Mouse (Mus musculus) liver, embryonic 14.5 days (tissue): Measurements from ENCODE around the gene Cntd1. TPM values are rescaled to one million over a fixed set of nuclear protein-coding genes. Genes with fewer than 3 reads are reported as not detected.

Experiments used
- ATAC-seq: fragments of 200-750 bp; cut with Nextera tagmentation; 2 replicates; pipeline ENCODE4 v1.8.0; 2017; ENCODE audit warnings: moderate number of reproducible peaks, mild to moderate bottlenecking, moderate library complexity; ENCODE audit not compliant: insufficient read depth
- DNase-seq, 3 experiments: peaks; one replicate each; pipeline ENCODE4 v3.0.0-alpha.2; 2012 to 2013; ENCODE audit warnings: low read depth in 3 of 3, low spot score in 3 of 3
- H3K27ac ChIP-seq: fragments of 300-500 bp; sonication (generic); 2 replicates; pipeline ENCODE4 v1.5.1; 2014; ENCODE audit warnings: moderate library complexity, mild to moderate bottlenecking, control low read depth, inconsistent platforms
- H3K27me3 ChIP-seq: fragments of 300-500 bp; sonication (generic); 2 replicates; pipeline ENCODE4 v1.6.1; 2014; ENCODE audit warnings: mild to moderate bottlenecking, low read length, moderate library complexity; ENCODE audit not compliant: control insufficient read depth, insufficient read depth
- H3K36me3 ChIP-seq: fragments of 300-500 bp; sonication (generic); replicated peaks from 2 replicates; pipeline ENCODE4 v1.6.1; 2014; ENCODE audit warnings: low read depth; ENCODE audit not compliant: control insufficient read depth, insufficient read depth
- H3K4me1 ChIP-seq, 2 experiments: fragments of 200-500 bp in 1 of 2; fragments of 300-500 bp in 1 of 2; sonication (generic) in 1 of 2; replicated peaks; 2 replicates each; pipeline ENCODE4 v1.6.1; 2012 to 2014; ENCODE audit warnings: antibody characterized with exemption in 1 of 2, inconsistent platforms in 1 of 2, low read length in 1 of 2; ENCODE audit not compliant: control insufficient read depth in 2 of 2, insufficient read depth in 2 of 2
- H3K4me2 ChIP-seq: fragments of 300-500 bp; sonication (generic); 2 replicates; pipeline ENCODE4 v1.6.1; 2014; ENCODE audit warnings: low read depth, mild to moderate bottlenecking, control low read depth, moderate library complexity
- H3K4me3 ChIP-seq, 2 experiments: fragments of 200-500 bp in 1 of 2; fragments of 300-500 bp in 1 of 2; sonication (generic) in 1 of 2; 2 replicates each; pipeline ENCODE4 v1.5.1; 2012 to 2014; ENCODE audit warnings: low read depth in 2 of 2, low read length in 2 of 2, mild to moderate bottlenecking in 2 of 2, control low read depth in 1 of 2, inconsistent platforms in 1 of 2, moderate library complexity in 1 of 2; ENCODE audit not compliant: insufficient read depth in 1 of 2
- H3K9ac ChIP-seq: fragments of 300-500 bp; sonication (generic); replicated peaks from 2 replicates; pipeline ENCODE4 v1.6.1; 2014; ENCODE audit warnings: mild to moderate bottlenecking, control low read depth, moderate library complexity
- H3K9me3 ChIP-seq: fragments of 300-500 bp; sonication (generic); 2 replicates; pipeline ENCODE4 v1.6.1; 2016; ENCODE audit warnings: low read length, mixed read lengths; ENCODE audit not compliant: control insufficient read depth
- CTCF ChIP-seq: IDR thresholded peaks from 2 replicates; pipeline ENCODE4 v1.5.1; 2016; ENCODE audit warnings: antibody characterized with exemption, low read depth, control low read depth
- EP300 ChIP-seq: IDR thresholded peaks from 2 replicates; pipeline ENCODE4 v1.6.1; 2016; ENCODE audit warnings: antibody characterized with exemption, low read depth
- WGBS: fragments of 180-500 bp; shearing (Covaris S2); extraction: QIAGEN DNeasy Blood & Tissue Kit; methylation state at CpG from one replicate; pipeline ENCODE4 v1.1.7; 2014; ENCODE audit not compliant: insufficient replicate concordance; 5-methylcytosine and 5-hydroxymethylcytosine counted together
- polyA plus RNA-seq, 2 experiments: library from polyadenylated mRNA; depleted of rRNA in 1 of 2; stranded (reverse) in 1 of 2; unstranded in 1 of 2; fragments of >200 nt; fragmentation: Nextera tagmentation in 1 of 2; extraction: Ambion mirVana in 1 of 2; gene quantifications; 2 replicates each; pipeline versions ENCODE4 v1.2.1 to v1.2.3; 2012 to 2014

Cntd1 gene
- 0.44 and 0.68 TPM in 2 replicates for polyA plus RNA-seq (2012; rRNA removed)
- 0.44 and 0.72 TPM in 2 replicates for polyA plus RNA-seq (2014; fragmentation: Nextera tagmentation; extraction: Ambion mirVana)

- TF ChIP-seq CTCF (peak; percentile 7; the same call in 1 of the 2 replicates), EP300 (no peak; the same call in 1 of the 2 replicates)
- H3K36me3 ChIP-seq = no peaks in the 10 kb centered on the region; the same call in 1 of the 2 replicates
- no peaks in the 10 kb centered on the region for H3K9me3 ChIP-seq
- peak within 1 kb of the TSS; percentile 87 to 96 for H3K4me3 ChIP-seq
- peak within 1 kb of the TSS; percentile 68 for H3K27ac ChIP-seq
- H3K4me2 ChIP-seq = peak within 1 kb of the TSS; percentile 93
- DNase-seq (peak; percentile 80 to 81 (median 80)), ATAC-seq (peak; percentile 90)
- H3K27me3 ChIP-seq = no peaks in the 10 kb centered on the region; the same call in 1 of the 2 replicates
- H3K4me1 ChIP-seq = peaks cover 10 to 19% of the 10 kb centered on the region in 2 experiments
- H3K9ac ChIP-seq = peak within 1 kb of the TSS; percentile 82
- WGBS = 2% methylated on average over 45 of the region's 45 CpGs
Observed at GRCm38 (mm10) chr11:101278223-101279192, at the start of gene Cntd1, which contains the start of gene Coa3. Cntd1 (plus strand) TSS chr11:101279012. Coa3 (minus strand) TSS chr11:101279114.

GRCm38 (mm10) chr11:101229361-101229900 lies 49.4 kb upstream of the Cntd1 start:
- DNase-seq = no peak
- no peak overlapping the region for H3K27ac ChIP-seq
- 18% methylated on average over 8 of the region's 8 CpGs for WGBS

GRCm38 (mm10) chr11:101230061-101230511 lies 48.7 kb upstream of the Cntd1 start:
- peaks cover 5 to 25% of the 10 kb centered on the region in 2 experiments; a peak in 3 of 4 replicates for H3K4me1 ChIP-seq
- peaks cover 31% of the 10 kb centered on the region for H3K27me3 ChIP-seq
- H3K27ac ChIP-seq = no peak overlapping the region
- DNase-seq = no peak
- WGBS = 34% methylated on average over 2 of the region's 2 CpGs
- no peak overlapping the region for H3K9ac ChIP-seq
- no peak overlapping the region for H3K4me3 ChIP-seq
- no peaks in the 10 kb centered on the region for H3K9me3 ChIP-seq
- no peak overlapping the region for H3K4me2 ChIP-seq
- no peak for ATAC-seq
- no peaks in the 10 kb centered on the region for H3K36me3 ChIP-seq
- TF ChIP-seq CTCF (no peak), EP300 (no peak)

More at GRCm38 (mm10) chr11:101229361-101229900, 49.4 kb upstream of the Cntd1 start:
- ATAC-seq = no peak
- H3K4me1 ChIP-seq = peaks cover 7 to 26% of the 10 kb centered on the region in 2 experiments; a peak in 3 of 4 replicates
- H3K4me3 ChIP-seq = no peak overlapping the region
- H3K36me3 ChIP-seq = no peaks in the 10 kb centered on the region
- H3K27me3 ChIP-seq = peaks cover 31% of the 10 kb centered on the region
- no peaks in the 10 kb centered on the region for H3K9me3 ChIP-seq
- H3K9ac ChIP-seq = no peak overlapping the region
- H3K4me2 ChIP-seq = no peak overlapping the region
- TF ChIP-seq CTCF (no peak), EP300 (no peak)

GRCm38 (mm10) chr11:101230526-101230925 lies 48.3 kb upstream of the Cntd1 start:
- Histone ChIP-seq H3K36me3 (no peaks in the 10 kb centered on the region), H3K9ac (no peak overlapping the region), H3K4me1 (peaks cover under 1 to 23% of the 10 kb centered on the region in 2 experiments; a peak in 3 of 4 replicates), H3K9me3 (no peaks in the 10 kb centered on the region), H3K27me3 (peaks cover 31% of the 10 kb centered on the region), H3K4me2 (peak overlapping the region; percentile 32), H3K27ac (no peak overlapping the region), H3K4me3 (no peak overlapping the region)
- TF ChIP-seq EP300 (no peak), CTCF (no peak)
- 33% methylated on average over 5 of the region's 5 CpGs for WGBS
- DNase-seq (no peak), ATAC-seq (no peak)
